In genomic region chr11:71750534-71751173, GRCm38 (mm10) we compare ENCODE assay signal across 9 mouse cellular contexts. TPM values are rescaled to one million over a fixed set of nuclear protein-coding genes. Genes with fewer than 3 reads are reported as not detected.
A peak's percentile ranks its signal among the peaks of the same experiment; 100 is the strongest.
DNase-seq lines count a peak whose midpoint lies in the region; ATAC-seq and TF ChIP-seq lines count a peak whose summit lies in the region.
"Had no signal": no experiment of that assay in that cellular context is flagged by ENCODE, and none has a peak within 500 bp of the region (broad histone marks: within the 10 kb centered on the region; RNA-seq: fewer than 3 reads in every experiment).

No protein-coding gene starts in this region.

- no peak for DNase-seq in ES-E14 (ENCODE audit: low read depth, low spot score)
- peak; percentile 89 for DNase-seq in brain, adult 2 months (ENCODE audit: low read depth, low spot score)
- DNase-seq in forebrain, embryonic 10.5 days (ENCODE audit: extremely low spot score, low spot score), result peak; percentile 66
- peak; percentile 86 for DNase-seq in hindbrain, embryonic 11.5 days (ENCODE audit: low spot score)
- peak; percentile 71 to 74 for DNase-seq in layer of hippocampus, postnatal 14 days (ENCODE audit: low spot score in 2 of 2)
- peak; percentile 44 for DNase-seq in lung, postnatal 14 days
- DNase-seq in right cerebral cortex, postnatal 36 days (ENCODE audit: low spot score in 2 of 2), result peak; percentile 69 to 74
- DNase-seq in natural killer cell, adult 2 months (ENCODE audit: low spot score in 2 of 2), result no peak

- in situ Hi-C loops in ES-E14 (cut with MboI; ENCODE audit: low sequenced_read_pairs in 2 of 2, unreplicated experiment in 2 of 2), result no loop called here

- peak; percentile 91 for ATAC-seq in hindbrain, embryonic 11.5 days (ENCODE audit: low FRiP score)

- H3K27ac ChIP-seq in ES-E14 (ENCODE audit: insufficient read depth, low read depth, low read length, poor library complexity, severe bottlenecking), result no peak overlapping the region
- H3K27ac ChIP-seq in forebrain, embryonic 10.5 days, result peak overlapping the region; percentile 93
- H3K27ac ChIP-seq in hindbrain, embryonic 11.5 days (ENCODE audit: low read depth, low read length), result peak overlapping the region; percentile 65

- H3K4me3 ChIP-seq in ES-E14 (ENCODE audit: insufficient read depth in 1 of 2, low read depth in 1 of 2, low read length in 2 of 2, poor library complexity in 1 of 2, severe bottlenecking in 1 of 2), result peak overlapping the region; percentile 76
- peak overlapping the region; percentile 80 for H3K4me3 ChIP-seq in forebrain, embryonic 10.5 days
- peak overlapping the region; percentile 85 for H3K4me3 ChIP-seq in hindbrain, embryonic 11.5 days (ENCODE audit: low read depth, low read length)

- no peaks in the 10 kb centered on the region for H3K4me1 ChIP-seq in ES-E14 (ENCODE audit: control insufficient read depth in 2 of 2, insufficient read depth in 2 of 2, low read length in 2 of 2, poor library complexity in 1 of 2)
- H3K4me1 ChIP-seq in forebrain, embryonic 10.5 days, result peaks cover 66% of the 10 kb centered on the region
- H3K4me1 ChIP-seq in hindbrain, embryonic 11.5 days (replicated peaks; ENCODE audit: control insufficient read depth, insufficient read depth, low read length), result peaks cover 6% of the 10 kb centered on the region; the same call in 1 of the 2 replicates

- H3K36me3 ChIP-seq in ES-E14 (ENCODE audit: control insufficient read depth, insufficient read depth, low read length, poor library complexity, severe bottlenecking), result no peaks in the 10 kb centered on the region
- no peaks in the 10 kb centered on the region for H3K36me3 ChIP-seq in forebrain, embryonic 10.5 days (replicated peaks)
- H3K36me3 ChIP-seq in hindbrain, embryonic 11.5 days (ENCODE audit: control insufficient read depth, insufficient read depth, low read length), result no peaks in the 10 kb centered on the region

- peak overlapping the region; percentile 72 for H3K9ac ChIP-seq in ES-E14 (ENCODE audit: insufficient read depth, low read depth, low read length, poor library complexity, severe bottlenecking)
- H3K9ac ChIP-seq in hindbrain, embryonic 11.5 days (ENCODE audit: low read depth, low read length), result peak overlapping the region; percentile 89

- H3K4me2 ChIP-seq in hindbrain, embryonic 11.5 days (replicated peaks; ENCODE audit: low read depth, low read length), result peak overlapping the region; percentile 90

- WGBS in forebrain, embryonic 10.5 days, result 2% methylated on average over 60 of the region's 60 CpGs
- WGBS in hindbrain, embryonic 11.5 days, result 2% methylated on average over 48 of the region's 60 CpGs

- H3K9me3 ChIP-seq in ES-E14 (ENCODE audit: control insufficient read depth, insufficient read depth, low read depth, low read length), result no peaks in the 10 kb centered on the region
- no peaks in the 10 kb centered on the region; the same call in 1 of the 2 replicates for H3K9me3 ChIP-seq in forebrain, embryonic 10.5 days
- H3K9me3 ChIP-seq in hindbrain, embryonic 11.5 days (ENCODE audit: control insufficient read depth, low read length), result no peaks in the 10 kb centered on the region

- peaks cover 33% of the 10 kb centered on the region for H3K27me3 ChIP-seq in forebrain, embryonic 10.5 days (ENCODE audit: poor library complexity, severe bottlenecking)
- no peaks in the 10 kb centered on the region for H3K27me3 ChIP-seq in hindbrain, embryonic 11.5 days (ENCODE audit: control insufficient read depth, insufficient read depth, low read length)

TF ChIP-seq in ES-E14, 5 proteins besides CTCF, POLR2A, EP300 and RAD21:
- no peak for TF ChIP-seq ZC3H11A (IDR thresholded peaks at IDR 0.05; ENCODE audit: borderline replicate concordance, low read depth, low read length)
- TF ChIP-seq CHD2 (IDR thresholded peaks at IDR 0.05; ENCODE audit: low read depth, low read length), result no peak
- 0 out of 2 replicates have a peak, but pooled peaks have one; percentile 53 for TF ChIP-seq HCFC1 (IDR thresholded peaks at IDR 0.05; ENCODE audit: borderline replicate concordance, insufficient read depth, low read length)

RNA-seq across cellular contexts. Expression of gene Wscd1, which starts 0.9 kb away (rescaled TPM):
- 5.8 and 16.9 TPM in 2 replicates for total RNA-seq in ES-E14 (2012; rRNA removed)
- polyA plus RNA-seq in forebrain, embryonic 10.5 days (2016; fragmentation: Nextera tagmentation; extraction: Ambion mirVana), result 41.0 and 47.5 TPM in 2 replicates
- 31.8 and 40.5 TPM in 2 replicates for polyA plus RNA-seq in hindbrain, embryonic 11.5 days (2014; fragmentation: Nextera tagmentation; extraction: Ambion mirVana)
- 100 to 1,000 TPM; 101 to 107 TPM for total RNA-seq in layer of hippocampus, postnatal 14 days (2021)
- total RNA-seq: neutrophil, adult 5-6 weeks had no signal

Comparison
In these comparisons a context has a peak if more than half of its experiments do, and no peak if none do; other contexts are left out.
1. DNase-seq: peak in brain, adult 2 months (single experiment), forebrain, embryonic 10.5 days (single experiment), hindbrain, embryonic 11.5 days (single experiment), layer of hippocampus, postnatal 14 days (2 of 2), lung, postnatal 14 days (single experiment) and right cerebral cortex, postnatal 36 days (2 of 2); none in ES-E14 (single experiment) and natural killer cell, adult 2 months (0 of 2).
2. Peak in every context shown above with its lines, with median percentiles within 50 percentile points of each other: H3K4me3 ChIP-seq.